Mouse (Mus musculus) midbrain, postnatal 0 days (tissue): ENCODE data around the gene Pmp22. TPM values are rescaled to one million over a fixed set of nuclear protein-coding genes. Genes with fewer than 3 reads are reported as not detected.

Experiments used
- ATAC-seq: fragments of 200-750 bp; cut with Nextera tagmentation; 2 replicates; pipeline ENCODE4 v1.8.0; 2017; ENCODE audit warnings: moderate number of reproducible peaks, mild to moderate bottlenecking, moderate TSS enrichment, moderate library complexity; ENCODE audit not compliant: low FRiP score
- DNase-seq: peaks from one replicate; pipeline ENCODE4 v3.0.0-alpha.2; 2015; ENCODE audit warnings: low spot score
- H3K27ac ChIP-seq: fragments of 300-500 bp; sonication (generic); 2 replicates; pipeline ENCODE4 v1.5.1; 2014; ENCODE audit warnings: low read depth, mild to moderate bottlenecking, low read length, mixed read lengths
- H3K27me3 ChIP-seq: fragments of 300-500 bp; sonication (generic); 2 replicates; pipeline ENCODE4 v1.6.1; 2014; ENCODE audit warnings: low read length, control low read depth, mixed read lengths; ENCODE audit not compliant: insufficient read depth
- H3K36me3 ChIP-seq: fragments of 300-500 bp; sonication (generic); 2 replicates; pipeline ENCODE4 v1.6.1; 2014; ENCODE audit warnings: low read length, control low read depth, mixed read lengths; ENCODE audit not compliant: insufficient read depth
- H3K4me1 ChIP-seq: fragments of 300-500 bp; sonication (generic); 2 replicates; pipeline ENCODE4 v1.6.1; 2014; ENCODE audit warnings: mild to moderate bottlenecking, control low read depth, antibody characterized with exemption, low read length, mixed read lengths; ENCODE audit not compliant: insufficient read depth
- H3K4me2 ChIP-seq: fragments of 300-500 bp; sonication (generic); 2 replicates; pipeline ENCODE4 v1.6.1; 2014; ENCODE audit warnings: low read depth, mild to moderate bottlenecking, low read length, mixed read lengths; ENCODE audit not compliant: poor library complexity, severe bottlenecking
- H3K4me3 ChIP-seq: fragments of 300-500 bp; sonication (generic); 2 replicates; pipeline ENCODE4 v1.5.1; 2014; ENCODE audit warnings: low read depth, mild to moderate bottlenecking, low read length, moderate library complexity
- H3K9ac ChIP-seq: fragments of 300-500 bp; sonication (generic); replicated peaks from 2 replicates; pipeline ENCODE4 v1.6.1; 2014; ENCODE audit warnings: mild to moderate bottlenecking, low read length, moderate library complexity, mixed read lengths; ENCODE audit not compliant: poor library complexity, severe bottlenecking
- H3K9me3 ChIP-seq: fragments of 300-500 bp; sonication (generic); 2 replicates; pipeline ENCODE4 v1.6.1; 2016; ENCODE audit warnings: low read length, control low read depth
- CTCF ChIP-seq: IDR thresholded peaks from 2 replicates; pipeline ENCODE4 v1.5.1; 2016; ENCODE audit warnings: antibody characterized with exemption, mild to moderate bottlenecking
- WGBS: fragments of 180-500 bp; shearing (Covaris S2); extraction: QIAGEN DNeasy Blood & Tissue Kit; methylation state at CpG from one replicate; pipeline ENCODE4 v1.1.7; 2014; 5-methylcytosine and 5-hydroxymethylcytosine counted together
- polyA plus RNA-seq: library from polyadenylated mRNA; unstranded; fragments of >200 nt; fragmentation: Nextera tagmentation; extraction: Ambion mirVana; gene quantifications from 2 replicates; pipeline ENCODE4 v1.2.1, GENCODE M21; 2015
- total RNA-seq: library from RNA; depleted of rRNA; stranded (reverse); fragments of >200 nt; gene quantifications from 2 replicates; pipeline ENCODE4 v1.2.3, GENCODE M21; 2014

Pmp22 gene
- total and polyA plus RNA-seq, 2 experiments from 2014 or later: 29.8 to 39.1 TPM

- no peak for TF ChIP-seq CTCF
- peaks cover 14% of the 10 kb centered on the region for H3K27me3 ChIP-seq
- no peaks in the 10 kb centered on the region; the same call in 1 of the 2 replicates for H3K36me3 ChIP-seq
- H3K27ac ChIP-seq: no peak overlapping the region
- 63% methylated on average over 4 of the region's 4 CpGs for WGBS
- H3K9ac ChIP-seq: no peak overlapping the region
- H3K9me3 ChIP-seq: no peaks in the 10 kb centered on the region
- peaks cover 8% of the 10 kb centered on the region; the same call in 1 of the 2 replicates for H3K4me1 ChIP-seq
- no peak for DNase-seq
- H3K4me2 ChIP-seq: no peak overlapping the region
- no peak overlapping the region for H3K4me3 ChIP-seq
- ATAC-seq: no peak
Observed at GRCm38 (mm10) chr11:63136836-63137416, 8.1 kb downstream of the Pmp22 start.

GRCm38 (mm10) chr11:63138739-63139138 is 10.0 kb downstream of the Pmp22 start:
- WGBS: 56% methylated on average over 3 of the region's 3 CpGs

GRCm38 (mm10) chr11:63142311-63142710 is 13.5 kb downstream of the Pmp22 start:
- H3K27me3 ChIP-seq: no peaks in the 10 kb centered on the region
- H3K9ac ChIP-seq: no peak overlapping the region
- no peaks in the 10 kb centered on the region for H3K4me1 ChIP-seq
- TF ChIP-seq CTCF: no peak
- no peaks in the 10 kb centered on the region for H3K9me3 ChIP-seq
- no peak overlapping the region for H3K4me2 ChIP-seq
- no peak for DNase-seq
- WGBS: 92% methylated on average over 5 of the region's 5 CpGs
- ATAC-seq: no peak
- no peaks in the 10 kb centered on the region; the same call in 1 of the 2 replicates for H3K36me3 ChIP-seq
- H3K27ac ChIP-seq: no peak overlapping the region
- H3K4me3 ChIP-seq: no peak overlapping the region

More at GRCm38 (mm10) chr11:63138739-63139138, 10.0 kb downstream of the Pmp22 start:
- no peak for TF ChIP-seq CTCF
- no peaks in the 10 kb centered on the region for H3K4me1 ChIP-seq
- DNase-seq: no peak
- no peak overlapping the region for H3K27ac ChIP-seq
- no peaks in the 10 kb centered on the region for H3K9me3 ChIP-seq
- H3K9ac ChIP-seq: no peak overlapping the region
- no peak overlapping the region for H3K4me2 ChIP-seq
- H3K27me3 ChIP-seq: peaks cover 7% of the 10 kb centered on the region
- no peaks in the 10 kb centered on the region; the same call in 1 of the 2 replicates for H3K36me3 ChIP-seq
- no peak overlapping the region for H3K4me3 ChIP-seq
- ATAC-seq: no peak

- Histone ChIP-seq H3K36me3 (no peaks in the 10 kb centered on the region; the same call in 1 of the 2 replicates), H3K4me3 (no peak overlapping the region), H3K27me3 (no peaks in the 10 kb centered on the region), H3K9ac (no peak overlapping the region), H3K9me3 (no peaks in the 10 kb centered on the region), H3K4me2 (no peak overlapping the region), H3K4me1 (no peaks in the 10 kb centered on the region), H3K27ac (no peak overlapping the region)
- TF ChIP-seq CTCF: no peak
- whole genome bisulfite sequencing: 85% methylated on average over 4 of the region's 4 CpGs
- no peak for DNase-seq
- ATAC-seq: no peak
Observed at GRCm38 (mm10) chr11:63142816-63143215, 14.0 kb downstream of the Pmp22 start.

GRCm38 (mm10) chr11:63143486-63143885 is 14.7 kb downstream of the Pmp22 start:
- DNase-seq (no peak), ATAC-seq (no peak)
- Histone ChIP-seq H3K27ac (no peak overlapping the region), H3K27me3 (no peaks in the 10 kb centered on the region), H3K4me2 (no peak overlapping the region), H3K4me3 (no peak overlapping the region), H3K36me3 (no peaks in the 10 kb centered on the region; the same call in 1 of the 2 replicates), H3K9me3 (no peaks in the 10 kb centered on the region), H3K4me1 (no peaks in the 10 kb centered on the region), H3K9ac (no peak overlapping the region)
- 85% methylated on average over 8 of the region's 8 CpGs for WGBS
- no peak for TF ChIP-seq CTCF

GRCm38 (mm10) chr11:63146601-63147000 is 17.8 kb downstream of the Pmp22 start:
- 77% methylated on average over 7 of the region's 7 CpGs for WGBS
- no peak overlapping the region for H3K4me3 ChIP-seq
- no peaks in the 10 kb centered on the region for H3K4me1 ChIP-seq
- H3K36me3 ChIP-seq: no peaks in the 10 kb centered on the region; the same call in 1 of the 2 replicates
- H3K9me3 ChIP-seq: no peaks in the 10 kb centered on the region
- no peak for DNase-seq
- no peaks in the 10 kb centered on the region for H3K27me3 ChIP-seq
- H3K9ac ChIP-seq: no peak overlapping the region
- ATAC-seq: no peak
- no peak overlapping the region for H3K27ac ChIP-seq
- TF ChIP-seq CTCF: no peak
- H3K4me2 ChIP-seq: no peak overlapping the region
